Mouse (Mus musculus): ENCODE results near the gene Chrdl2. TPM values are rescaled to one million over a fixed set of nuclear protein-coding genes. Genes with fewer than 3 reads are reported as not detected.
"Not testable (repeated sequence)": the region's sequence is repeated elsewhere in the genome, so short reads cannot be mapped to it uniquely, and the experiment has no call there.

Gene Chrdl2
- total RNA-seq, 2 experiments from 2014 or later = 0.41 TPM; not detected in 1

DNA sequence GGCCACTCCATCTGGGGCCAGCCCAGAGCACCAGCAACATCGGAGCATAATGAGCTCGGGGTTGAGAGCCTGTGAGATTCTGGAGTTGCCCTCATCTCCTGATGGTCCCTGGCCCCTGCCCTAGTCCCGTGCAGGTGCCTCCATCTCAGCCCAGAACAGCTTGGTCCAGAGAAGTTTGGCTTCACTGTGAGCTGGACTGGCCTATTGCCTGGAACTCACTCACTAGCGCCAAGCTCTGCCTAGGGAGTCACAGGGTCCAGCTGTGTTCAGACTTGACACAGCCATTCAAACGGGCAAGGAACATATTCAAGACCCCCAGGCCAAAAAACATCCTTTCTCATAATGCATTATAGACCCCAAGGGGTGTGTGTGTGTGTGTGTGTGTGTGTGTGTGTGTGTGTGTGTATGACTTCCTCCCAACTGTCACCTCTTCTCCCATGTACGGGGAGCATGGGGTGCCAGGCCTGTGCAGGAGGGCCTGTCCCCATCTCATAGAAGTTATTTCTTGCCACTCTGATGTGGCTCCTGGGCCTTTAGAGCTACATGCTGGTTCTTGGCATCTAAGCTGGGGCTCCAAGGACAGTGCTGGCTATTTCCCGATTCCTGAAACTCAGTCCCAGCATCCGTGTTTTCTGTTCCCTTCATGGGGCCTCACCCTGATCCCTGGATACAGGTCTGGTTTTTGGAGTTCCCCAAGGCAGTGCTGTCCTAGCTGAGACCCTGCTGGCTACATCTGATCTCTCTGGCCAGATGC is 25.2 kb downstream of the Chrdl2 start:
- DNase-seq (ENCODE audit: low spot score in 2 of 2) = no peak
- intact Hi-C loops (cut with DNase I) = no loop called here

DNA sequence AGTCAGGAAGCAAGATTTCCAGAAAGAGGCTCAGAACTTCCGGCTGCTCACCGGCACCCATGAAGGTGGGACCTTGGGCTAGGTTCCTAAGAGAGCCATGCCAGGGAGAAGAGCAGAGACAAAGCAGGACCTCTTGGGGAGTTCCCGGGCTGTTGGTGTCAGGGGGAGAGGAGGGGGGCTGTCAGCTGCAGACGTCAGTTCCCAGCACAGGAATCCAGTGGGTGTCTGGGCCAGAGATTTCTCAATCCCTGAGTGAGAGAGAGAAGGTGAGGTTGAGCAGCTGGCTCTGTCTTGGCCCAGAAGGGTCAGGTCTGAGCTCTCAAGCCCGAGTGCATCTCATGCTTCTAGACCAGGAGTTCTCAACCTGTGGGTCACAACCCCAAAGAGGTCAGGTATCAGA is 27.7 kb downstream of the Chrdl2 start:
- intact Hi-C loops (cut with DNase I) = no loop called here
- no peak for DNase-seq (ENCODE audit: low spot score in 2 of 2)

DNA sequence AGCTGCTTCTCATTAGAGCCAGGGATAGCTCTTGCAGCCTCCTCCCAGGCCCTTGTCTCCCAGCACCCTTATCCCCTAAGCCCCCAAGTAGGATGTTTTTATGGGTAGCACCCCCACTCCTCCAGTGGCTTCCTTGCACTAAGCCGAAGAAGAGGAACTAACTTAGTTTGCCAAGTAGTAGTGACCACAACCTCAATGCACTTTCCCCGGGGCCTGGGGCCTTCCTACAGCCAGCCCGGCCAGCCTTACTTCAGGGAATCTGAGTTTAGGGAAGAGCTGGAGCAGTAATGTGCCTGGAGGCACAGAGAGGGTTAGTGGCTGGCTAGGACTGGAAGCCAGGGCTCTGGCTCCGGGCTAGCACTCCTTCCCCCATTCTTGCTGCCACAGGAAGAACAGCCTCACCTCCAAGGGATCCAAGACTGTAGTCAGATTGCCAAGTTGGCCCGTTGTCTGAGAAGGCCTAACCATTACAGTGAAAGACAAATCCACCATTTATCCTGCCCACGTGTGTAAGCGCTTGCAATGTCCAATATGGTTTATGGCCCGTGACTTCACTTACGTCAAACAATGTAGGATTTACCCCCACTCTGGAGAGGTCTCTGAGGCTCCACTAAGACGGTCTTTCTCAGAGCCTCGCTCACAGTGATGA is 29.0 kb downstream of the Chrdl2 start:
- intact Hi-C loops (cut with DNase I) = no loop called here
- no peak for DNase-seq (ENCODE audit: low spot score in 2 of 2)

DNA sequence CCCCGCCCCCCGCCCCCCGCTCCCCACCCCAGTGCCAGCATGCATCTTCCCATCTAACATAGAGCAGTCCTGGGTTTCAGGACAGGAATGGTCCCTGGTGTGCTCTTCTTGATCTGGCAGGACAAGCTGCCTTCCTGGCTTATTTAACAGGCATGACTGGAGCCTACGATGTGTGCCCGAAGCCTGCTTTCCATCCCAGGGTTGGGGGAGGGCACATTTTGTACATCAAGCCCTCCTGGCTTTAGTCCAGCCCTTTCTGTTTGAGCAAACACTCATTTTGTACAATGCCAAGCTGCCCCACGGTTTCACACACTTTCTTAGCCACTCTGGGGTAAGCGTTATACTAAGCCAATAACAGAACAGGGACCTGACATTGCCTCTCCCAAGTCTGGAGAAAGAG is 30.1 kb downstream of the Chrdl2 start:
- intact Hi-C loops (cut with DNase I) = no loop called here
- DNase-seq (ENCODE audit: low spot score in 2 of 2) = no peak

DNA sequence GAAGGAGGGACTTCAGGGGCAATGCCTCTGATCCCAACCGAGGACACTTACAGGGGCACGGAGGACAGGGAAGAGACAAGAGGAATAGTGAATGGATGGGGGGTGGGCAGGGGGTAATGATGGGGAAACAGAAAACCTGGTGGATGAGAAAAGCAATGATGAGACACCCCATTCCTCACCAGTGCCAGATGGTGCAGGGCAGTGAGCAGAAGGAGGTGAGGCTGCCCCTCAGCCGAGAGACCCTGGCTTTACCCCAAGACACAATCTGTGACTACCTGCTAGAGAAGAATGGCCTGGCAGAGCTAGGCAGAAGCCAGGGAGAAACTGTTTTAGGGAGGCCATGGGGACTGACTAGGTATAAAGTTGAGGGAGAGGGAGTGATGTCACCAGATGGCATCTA is 30.5 kb downstream of the Chrdl2 start:
- no peak for DNase-seq (ENCODE audit: low spot score in 2 of 2)
- intact Hi-C loops (cut with DNase I) = no loop called here

DNA sequence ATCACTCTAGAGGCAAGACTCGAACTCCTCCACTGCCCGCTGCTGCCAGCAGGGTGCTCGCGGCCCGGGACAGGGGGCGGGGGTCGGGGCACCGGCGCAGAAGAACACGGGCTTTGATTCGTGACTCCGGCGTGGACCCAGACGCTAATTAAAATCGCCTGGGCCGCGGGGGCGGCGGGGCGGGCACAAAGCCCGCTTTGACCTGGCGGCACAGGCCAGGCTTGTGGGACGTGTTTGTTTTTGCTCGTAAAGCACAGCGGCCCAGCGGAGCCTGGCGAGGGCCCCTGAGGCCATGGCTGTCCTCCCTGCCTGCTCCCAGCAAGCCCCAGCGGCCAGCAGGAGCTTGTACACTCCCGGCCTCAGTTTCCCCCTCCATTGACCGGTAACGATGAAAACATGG is 36.1 kb downstream of the Chrdl2 start:
- DNase-seq (ENCODE audit: low spot score in 2 of 2) = no peak
- intact Hi-C loops (cut with DNase I) = no loop called here

DNA sequence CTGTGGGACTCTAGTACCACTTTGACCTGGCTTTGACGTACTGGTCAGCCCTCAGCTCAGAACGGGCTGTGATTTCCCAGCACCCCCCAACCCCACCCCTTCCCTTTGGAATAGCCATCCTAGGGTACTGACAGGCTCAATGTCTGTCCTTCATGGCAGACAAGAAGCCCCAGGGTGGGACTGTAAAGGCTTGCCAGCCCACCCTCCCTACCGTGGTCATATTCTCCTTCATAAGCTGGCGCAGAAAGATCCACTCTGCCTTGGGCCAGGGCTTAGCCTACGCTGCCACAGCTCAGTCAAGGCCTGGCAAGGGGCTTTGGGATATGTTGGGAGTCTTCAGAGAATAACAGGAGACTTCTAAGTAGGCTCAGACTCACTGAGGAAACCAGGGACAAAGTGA is 37.1 kb downstream of the Chrdl2 start:
- DNase-seq (ENCODE audit: low spot score in 2 of 2) = no peak
- intact Hi-C loops (cut with DNase I) = no loop called here

DNA sequence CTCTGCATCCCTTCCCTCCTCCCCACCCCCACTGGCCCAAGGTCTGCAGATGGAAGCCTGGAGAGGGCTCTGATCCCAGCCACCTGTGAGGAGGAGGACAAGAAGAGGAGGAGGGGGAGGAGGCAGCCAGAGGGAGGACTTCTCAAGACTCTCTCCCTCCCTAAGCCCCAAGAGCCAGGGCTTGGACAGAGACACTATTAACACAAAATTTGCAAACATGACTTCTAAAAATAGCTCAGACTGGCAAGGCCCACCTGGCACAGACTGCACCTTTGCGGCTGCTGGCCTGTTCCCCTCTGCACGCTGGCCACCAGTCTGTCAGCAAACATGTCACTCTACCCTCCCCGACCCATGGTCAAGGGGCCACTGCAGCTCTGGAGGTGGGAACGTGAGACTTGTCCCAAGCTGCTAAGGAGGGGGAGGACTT is 37.6 kb downstream of the Chrdl2 start:
- intact Hi-C loops (cut with DNase I) = no loop called here
- DNase-seq (ENCODE audit: low spot score in 2 of 2) = no peak

DNA sequence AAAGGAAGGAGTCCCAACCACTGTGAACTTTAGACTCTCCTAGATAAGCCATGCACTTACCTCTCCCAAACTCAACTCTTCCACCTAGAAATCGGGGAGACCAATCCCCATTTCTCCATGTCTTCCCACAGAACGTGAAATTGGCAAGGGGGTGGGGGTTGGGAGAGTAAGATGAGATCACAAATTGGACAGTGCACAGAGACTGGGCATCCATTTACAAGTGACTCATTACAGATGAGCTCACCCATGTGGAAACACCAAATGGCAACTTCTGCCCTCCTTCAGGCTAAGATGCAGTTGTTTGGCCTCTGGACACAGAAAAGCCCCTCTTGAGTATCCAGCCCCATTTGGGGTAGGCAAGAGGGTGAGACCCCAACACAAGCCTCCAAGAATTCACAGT is 40.5 kb downstream of the Chrdl2 start:
- intact Hi-C loops (cut with DNase I) = no loop called here
- no peak for DNase-seq (ENCODE audit: low spot score in 2 of 2)

DNA sequence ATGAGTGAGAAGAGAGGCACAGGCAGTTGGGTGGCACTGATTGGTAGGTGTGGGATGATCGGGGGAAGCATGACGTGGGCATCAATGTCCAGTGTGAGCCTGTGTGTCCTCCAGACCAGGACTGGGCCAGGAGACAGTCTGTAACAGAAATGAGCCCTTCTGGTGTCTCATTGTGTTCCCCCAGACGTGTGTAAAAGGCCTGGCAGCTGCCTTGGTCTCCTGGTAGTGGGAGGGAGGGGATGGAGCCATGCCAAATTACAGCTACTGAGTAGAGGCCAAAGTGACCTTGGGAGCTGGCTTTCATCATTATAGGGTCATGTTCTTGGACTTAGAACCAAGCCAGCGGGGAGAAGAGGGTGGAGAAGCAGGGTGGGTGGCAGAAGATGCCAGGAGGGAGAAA is 45.9 kb downstream of the Chrdl2 start:
- intact Hi-C loops (cut with DNase I) = loop anchor here (10.0 kb wide), 1 partner anchor 287 kb away; the partner anchor contains the start of gene Olfr521
- no peak for DNase-seq (ENCODE audit: low spot score in 2 of 2)

DNA sequence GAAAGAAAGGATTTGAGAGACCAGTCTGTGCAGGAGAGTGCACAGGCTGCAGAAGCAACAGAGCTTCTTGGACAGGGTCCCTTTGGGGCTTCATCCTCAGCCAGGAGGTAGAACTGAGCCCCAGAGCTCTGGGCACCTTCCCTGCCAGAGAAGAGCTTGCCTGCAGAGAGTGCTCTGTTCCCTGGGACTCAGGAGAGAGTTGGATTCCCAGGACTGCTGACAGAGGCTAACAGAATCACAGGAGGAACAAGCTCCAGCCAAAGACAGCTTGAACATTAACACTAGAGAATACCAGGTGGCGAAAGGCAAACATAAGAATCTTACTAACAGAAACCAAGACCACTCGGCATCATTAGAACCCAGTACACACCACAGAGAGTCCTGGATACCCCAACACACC is 47.0 kb downstream of the Chrdl2 start:
- DNase-seq (ENCODE audit: low spot score in 2 of 2) = not testable (repeated sequence)
- intact Hi-C loops (cut with DNase I) = loop anchor here (10.0 kb wide), 1 partner anchor 288 kb away; the partner anchor contains the start of gene Olfr521

DNA sequence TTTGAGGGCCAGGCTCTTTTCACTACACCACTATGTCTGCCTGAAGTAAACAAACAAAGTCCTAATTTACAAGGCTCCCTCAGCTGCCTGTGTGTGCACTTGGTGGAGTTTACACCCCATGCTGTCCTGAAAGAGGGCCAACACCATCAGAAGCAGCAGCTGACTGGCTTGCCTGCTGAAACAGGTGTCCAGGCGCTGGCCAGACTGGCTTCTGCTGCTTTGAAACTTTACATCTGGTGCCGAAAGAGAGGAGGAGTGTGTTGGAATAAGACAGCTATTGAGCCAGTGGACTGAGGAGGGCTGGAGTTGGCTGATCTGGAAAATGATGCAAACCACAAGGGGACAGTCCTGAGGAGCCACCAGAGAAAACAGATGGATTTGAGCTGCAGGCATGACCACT is 68.0 kb downstream of the Chrdl2 start:
- peak in 1 of 2 experiments; percentile 13 for DNase-seq (ENCODE audit: low spot score in 2 of 2)
- intact Hi-C loops (cut with DNase I) = no loop called here

DNA sequence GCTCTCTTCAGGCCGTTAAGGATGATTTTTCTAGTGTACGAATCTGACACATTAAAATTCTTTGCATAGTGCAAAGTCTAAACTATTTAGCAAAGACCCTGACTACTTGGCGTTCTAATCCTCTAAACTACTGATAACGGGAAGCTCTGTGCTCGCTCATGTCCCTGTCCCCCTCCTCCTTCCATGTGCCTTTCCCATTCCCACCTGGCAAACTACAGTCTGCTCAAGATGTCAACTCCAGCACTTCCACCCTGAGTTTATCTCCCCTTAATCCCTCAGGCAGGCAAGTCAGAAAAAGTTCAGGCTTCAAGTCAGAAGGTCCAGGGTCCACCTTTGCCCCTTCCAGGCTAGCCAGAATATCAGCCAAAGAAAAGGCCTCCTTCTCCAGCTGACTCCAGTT is 70.3 kb downstream of the Chrdl2 start:
- no peak for DNase-seq (ENCODE audit: low spot score in 2 of 2)

DNA sequence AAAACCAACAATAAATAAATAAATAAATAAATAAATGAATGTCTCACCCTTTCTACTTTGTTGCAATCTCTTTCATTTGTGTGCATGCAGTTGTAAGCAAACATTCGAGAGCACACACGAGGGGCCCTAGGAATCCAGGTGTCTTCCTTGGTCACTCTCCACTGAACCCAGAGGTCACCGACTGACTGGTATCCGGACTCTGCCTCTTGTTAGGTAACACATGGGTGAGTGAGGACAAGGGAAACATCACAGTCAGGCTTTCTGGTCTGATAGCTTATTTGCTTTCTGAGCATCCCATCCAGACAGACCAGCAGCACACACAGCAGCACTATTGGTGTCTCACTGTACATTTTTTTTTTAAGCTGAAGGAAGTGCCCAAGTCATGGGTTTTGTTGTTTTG is 71.1 kb downstream of the Chrdl2 start:
- intact Hi-C loops (cut with DNase I) = no loop called here

More for the DNA sequence above, 70.3 kb downstream of the Chrdl2 start:
- intact Hi-C loops (cut with DNase I) = no loop called here

DNA sequence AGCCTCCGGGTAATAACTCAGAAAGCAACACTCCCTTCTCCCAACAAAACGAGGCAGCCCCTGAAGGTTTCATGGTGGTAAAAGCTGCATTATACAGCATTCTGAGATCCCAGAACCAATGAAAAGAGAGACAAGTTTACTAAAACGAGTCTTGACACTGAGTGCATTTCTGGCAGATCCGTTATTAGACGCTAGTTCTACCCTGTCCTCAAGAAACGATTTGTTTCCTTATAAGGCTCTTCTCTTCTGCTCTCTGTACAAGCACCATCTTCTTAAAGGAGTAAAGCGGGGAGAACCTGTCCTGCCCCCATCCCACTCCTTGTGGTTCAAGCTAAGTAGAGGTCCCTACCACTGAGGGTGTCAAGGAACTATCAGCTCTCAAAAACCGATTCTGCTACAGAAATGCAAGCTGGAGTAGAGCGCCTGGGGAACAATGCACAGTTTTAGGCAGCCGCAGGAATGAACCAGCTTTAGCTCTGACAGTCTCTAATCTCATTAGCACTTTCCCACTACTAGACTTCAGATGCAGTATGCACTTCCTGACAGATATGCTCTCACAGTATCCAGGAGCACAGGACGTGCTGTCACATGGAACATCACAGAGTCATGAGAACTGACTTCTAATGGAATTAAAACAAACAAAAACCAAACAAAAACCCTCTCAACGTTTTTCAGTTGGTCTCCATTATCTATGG is 74.3 kb downstream of the Chrdl2 start:
- intact Hi-C loops (cut with DNase I) = no loop called here
- no peak for DNase-seq (ENCODE audit: low spot score in 2 of 2)

More for the DNA sequence above, 71.1 kb downstream of the Chrdl2 start:
- no peak for DNase-seq (ENCODE audit: low spot score in 2 of 2)

DNA sequence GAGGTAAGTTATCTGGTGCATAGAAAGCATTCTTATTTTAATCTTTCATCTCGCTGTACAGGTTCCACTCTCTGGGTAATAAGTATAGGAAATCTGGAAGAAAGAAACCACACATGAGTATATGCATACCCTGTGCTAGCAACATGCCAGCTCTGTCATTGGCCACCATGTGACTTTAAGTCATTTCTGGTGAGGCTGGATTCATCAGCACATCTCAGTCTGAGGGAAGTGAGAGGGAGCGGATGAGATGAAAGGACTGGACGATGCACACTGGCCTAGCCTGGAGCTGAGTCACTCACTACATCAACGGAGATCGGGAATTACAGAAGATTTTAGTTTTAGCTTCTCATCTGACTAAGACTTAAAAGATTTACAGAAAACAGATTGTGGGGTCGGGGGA is 76.9 kb downstream of the Chrdl2 start:
- no peak for DNase-seq (ENCODE audit: low spot score in 2 of 2)
- intact Hi-C loops (cut with DNase I) = no loop called here

DNA sequence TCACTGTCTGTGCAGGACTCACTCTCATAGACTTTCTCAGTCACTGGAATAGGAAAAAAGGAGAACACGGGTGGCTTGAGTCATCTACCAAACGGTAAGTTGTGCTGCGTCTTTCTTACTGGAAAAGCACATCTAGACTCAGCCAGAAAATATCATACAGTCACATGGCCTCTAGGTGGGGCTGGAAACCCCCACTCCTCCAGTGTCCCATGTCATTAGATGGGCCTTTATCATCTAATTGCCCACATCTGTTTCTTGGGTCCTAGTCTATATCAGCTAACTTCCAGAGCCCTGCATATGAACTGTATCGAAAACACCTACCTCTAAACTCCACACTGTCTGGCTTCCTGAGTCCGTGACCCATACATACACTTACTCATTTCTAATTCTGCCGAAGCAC is 77.8 kb downstream of the Chrdl2 start:
- intact Hi-C loops (cut with DNase I) = no loop called here
- DNase-seq (ENCODE audit: low spot score in 2 of 2) = no peak
